Mouse (Mus musculus) frontal cortex, adult 2 months (tissue): Measurements from ENCODE around the gene Sfxn3. TPM values are rescaled to one million over a fixed set of nuclear protein-coding genes. Genes with fewer than 3 reads are reported as not detected.
A peak's percentile ranks its signal among the peaks of the same experiment; 100 is the strongest.

ENCODE experiments used
- DNase-seq, 2 experiments: peaks; one replicate each; pipeline ENCODE4 v3.0.0; 2022; ENCODE audit warnings: low spot score in 1 of 2; ENCODE audit errors: extremely low spot score in 1 of 2
- polyA plus RNA-seq: library from polyadenylated mRNA; depleted of rRNA; stranded (reverse); fragments of >200 nt; gene quantifications from 2 replicates; pipeline ENCODE4 v1.2.3, GENCODE M21; 2012; rRNA removed

Gene Sfxn3
- 103 and 108 TPM in 2 replicates for polyA plus RNA-seq

- peak; percentile 91 to 93 for DNase-seq
Observed at GRCm38 (mm10) chr19:45047417-45047934, at the start of gene Sfxn3. Sfxn3 (plus strand) TSS chr19:45047503.

GRCm38 (mm10) chr19:44997786-44998185 lies 49.5 kb upstream of the Sfxn3 start:
- no peak for DNase-seq

DNA sequence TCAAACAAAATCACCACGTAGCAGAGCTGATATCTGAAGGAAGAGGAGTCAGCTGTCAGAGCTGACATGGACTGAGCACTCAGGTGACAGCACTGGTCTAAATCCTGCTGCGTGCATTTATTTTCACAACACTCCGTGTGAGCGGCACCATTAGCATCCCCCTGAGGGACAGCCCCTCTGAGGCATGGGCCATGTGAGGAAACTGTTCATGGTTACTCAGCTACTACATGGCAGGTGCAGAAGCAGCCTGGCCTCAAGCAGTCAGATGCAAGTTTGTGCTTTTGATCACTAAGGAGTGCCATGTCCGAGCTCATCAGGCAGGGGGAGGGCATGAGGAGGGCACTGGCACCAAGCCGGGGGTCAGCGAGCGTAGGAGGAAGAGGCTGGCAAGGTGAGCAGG lies 47.7 kb upstream of the Sfxn3 start:
- no peak for DNase-seq

GRCm38 (mm10) chr19:45002301-45002700 lies 45.0 kb upstream of the Sfxn3 start:
- no peak for DNase-seq

DNA sequence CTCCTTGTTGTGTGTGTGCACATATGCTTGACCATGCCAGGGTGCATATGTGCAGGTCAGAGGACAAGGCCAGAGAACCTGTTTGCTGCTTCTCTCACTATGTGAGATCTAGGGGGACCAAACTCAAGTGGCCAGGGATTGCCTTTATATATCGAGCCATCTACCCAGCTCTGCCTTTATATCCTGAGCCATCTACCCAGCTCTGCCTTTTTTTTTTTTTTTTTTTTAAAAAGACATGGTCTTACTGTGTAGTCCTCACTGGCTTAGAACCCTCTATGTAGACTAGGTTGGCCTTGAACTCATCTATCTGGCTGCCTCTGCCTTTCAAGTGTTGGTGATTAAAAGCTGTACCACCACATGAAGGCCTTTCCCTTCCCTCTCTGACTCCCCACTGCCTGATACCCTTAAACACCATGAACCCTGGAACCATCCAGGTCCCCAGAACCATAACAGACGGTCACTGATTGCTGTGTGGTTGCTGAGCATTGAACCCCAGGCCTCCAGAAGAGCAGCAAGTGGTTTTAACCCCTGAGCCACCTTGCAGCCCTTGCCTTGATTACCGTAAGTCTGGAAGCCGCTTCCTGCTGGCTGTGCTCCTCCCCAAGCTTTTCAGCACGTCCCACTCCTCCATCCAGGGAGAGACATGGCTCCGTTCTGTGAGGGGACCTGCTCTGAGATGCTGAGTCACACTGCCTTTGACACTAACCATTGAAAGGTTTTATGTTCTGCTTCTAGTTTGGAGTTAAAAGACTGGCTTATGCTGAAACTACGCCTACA lies 43.4 kb upstream of the Sfxn3 start:
- no peak for DNase-seq

- no peak for DNase-seq
Observed at GRCm38 (mm10) chr19:45005444-45005843, 41.9 kb upstream of the Sfxn3 start, which contains the start of gene Twnk. Twnk (plus strand) TSS chr19:45005663.

GRCm38 (mm10) chr19:45005957-45006712 lies 41.2 kb upstream of the Sfxn3 start, which contains the start of gene Mrpl43:
Mrpl43 (minus strand) TSS chr19:45006442.
- DNase-seq, result peak; percentile 93 to 97

DNA sequence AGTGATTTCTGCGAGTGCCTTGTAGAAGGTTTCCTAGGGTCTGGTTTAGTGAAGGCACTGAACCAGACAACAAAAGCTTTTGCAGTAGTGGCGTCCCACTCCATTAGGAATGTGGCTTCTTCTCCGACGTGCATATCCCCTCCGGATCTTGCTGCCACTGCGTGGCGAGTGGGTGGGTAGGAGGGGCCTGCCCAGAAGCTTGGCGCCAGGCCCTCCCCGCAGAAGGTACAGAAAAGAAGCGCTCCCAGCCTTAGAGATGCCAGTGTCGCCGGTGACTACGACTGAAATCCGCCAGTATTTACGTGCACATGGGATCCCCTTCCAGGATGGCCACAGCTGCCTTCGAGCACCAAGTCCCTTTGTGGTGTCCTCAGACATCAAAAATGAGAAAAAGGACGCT lies 40.3 kb upstream of the Sfxn3 start:
- no peak for DNase-seq

GRCm38 (mm10) chr19:45007425-45008191 lies 39.7 kb upstream of the Sfxn3 start:
- DNase-seq, result no peak

DNA sequence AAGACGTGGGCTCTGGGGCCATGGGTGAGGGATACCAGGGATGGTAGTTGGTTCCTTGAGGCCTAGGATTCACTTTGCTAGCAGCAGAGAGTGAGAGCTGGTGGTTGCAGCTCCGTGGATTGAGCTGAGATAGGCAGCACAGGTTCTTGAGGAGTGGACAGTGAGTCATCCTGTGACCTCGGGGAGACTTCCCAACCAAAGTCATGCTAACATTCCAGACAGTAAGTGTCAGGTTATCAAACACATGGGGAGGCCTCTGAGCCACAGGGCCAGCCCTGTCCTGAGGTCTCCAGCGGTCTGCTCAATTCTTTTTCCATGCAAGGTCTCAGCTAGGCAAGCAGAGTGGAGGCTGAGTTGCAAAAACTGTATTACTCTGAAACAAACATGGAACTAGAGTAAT lies 36.7 kb upstream of the Sfxn3 start:
- no peak for DNase-seq

GRCm38 (mm10) chr19:45012219-45012618 lies 35.1 kb upstream of the Sfxn3 start:
- DNase-seq, result no peak

DNA sequence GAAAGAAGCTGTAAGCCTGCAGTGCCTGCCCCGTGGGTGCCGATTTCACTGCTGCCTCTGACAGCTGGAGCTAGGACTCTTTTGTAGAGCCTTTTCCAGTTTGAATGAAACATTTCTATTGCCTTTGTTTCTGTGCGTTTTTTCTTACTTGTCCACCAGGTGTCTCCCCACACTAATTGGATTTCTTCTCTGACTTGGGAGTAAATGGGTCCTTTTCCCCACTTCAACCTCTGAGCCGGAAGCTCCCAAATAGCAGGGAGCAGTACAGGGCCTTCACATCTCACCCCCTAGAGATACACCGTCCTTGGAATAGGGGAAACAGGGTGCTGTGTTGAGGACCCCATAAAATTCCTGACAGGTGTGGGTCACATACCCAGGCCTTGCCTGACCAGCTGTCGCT lies 34.7 kb upstream of the Sfxn3 start:
- DNase-seq, result peak in 1 of 2 experiments; percentile 58

- peak in 1 of 2 experiments; percentile 51 for DNase-seq
Observed at GRCm38 (mm10) chr19:45013581-45014225, 33.6 kb upstream of the Sfxn3 start.

- no peak for DNase-seq
Observed at GRCm38 (mm10) chr19:45014335-45014971, 32.9 kb upstream of the Sfxn3 start, which contains the start of gene Lzts2. Lzts2 (plus strand) TSS chr19:45014414.

DNA sequence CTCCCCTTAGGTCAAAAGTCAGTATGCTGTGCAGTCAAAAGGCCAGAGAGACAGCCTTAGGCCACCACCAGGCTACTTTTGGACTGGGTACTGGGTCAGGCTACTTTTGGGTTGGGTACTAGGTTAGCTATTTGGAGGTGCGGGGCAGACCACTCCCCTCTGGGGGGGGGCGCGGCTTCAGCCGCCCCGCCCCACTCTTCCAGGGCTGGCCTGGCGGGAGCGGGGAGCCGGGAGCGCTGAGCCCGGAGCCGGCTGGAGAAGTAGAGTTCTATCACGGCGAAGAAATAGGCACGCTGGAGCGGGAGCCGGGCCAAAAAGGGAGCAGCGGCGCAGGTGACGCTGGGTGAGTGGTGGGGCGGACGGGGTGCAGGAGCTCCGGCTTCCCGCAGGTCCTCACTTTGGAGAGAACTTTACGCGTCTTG lies 32.3 kb upstream of the Sfxn3 start:
- no peak for DNase-seq

GRCm38 (mm10) chr19:45015518-45016281 lies 31.6 kb upstream of the Sfxn3 start:
- no peak for DNase-seq

GRCm38 (mm10) chr19:45016341-45017215 lies 30.7 kb upstream of the Sfxn3 start:
- peak; percentile 67 to 77 for DNase-seq

- peak in 1 of 2 experiments; percentile 70 for DNase-seq
Observed at GRCm38 (mm10) chr19:45017216-45017771, 30.0 kb upstream of the Sfxn3 start.
